Mouse (Mus musculus) fibroblast of lung, adult 2 months (primary cell): ENCODE results near the gene Scarf2.

Source experiments
- DNase-seq: peaks from one replicate; pipeline ENCODE4 v3.0.0-alpha.2; 2011; ENCODE audit warnings: low read depth

The Scarf2 gene

DNA sequence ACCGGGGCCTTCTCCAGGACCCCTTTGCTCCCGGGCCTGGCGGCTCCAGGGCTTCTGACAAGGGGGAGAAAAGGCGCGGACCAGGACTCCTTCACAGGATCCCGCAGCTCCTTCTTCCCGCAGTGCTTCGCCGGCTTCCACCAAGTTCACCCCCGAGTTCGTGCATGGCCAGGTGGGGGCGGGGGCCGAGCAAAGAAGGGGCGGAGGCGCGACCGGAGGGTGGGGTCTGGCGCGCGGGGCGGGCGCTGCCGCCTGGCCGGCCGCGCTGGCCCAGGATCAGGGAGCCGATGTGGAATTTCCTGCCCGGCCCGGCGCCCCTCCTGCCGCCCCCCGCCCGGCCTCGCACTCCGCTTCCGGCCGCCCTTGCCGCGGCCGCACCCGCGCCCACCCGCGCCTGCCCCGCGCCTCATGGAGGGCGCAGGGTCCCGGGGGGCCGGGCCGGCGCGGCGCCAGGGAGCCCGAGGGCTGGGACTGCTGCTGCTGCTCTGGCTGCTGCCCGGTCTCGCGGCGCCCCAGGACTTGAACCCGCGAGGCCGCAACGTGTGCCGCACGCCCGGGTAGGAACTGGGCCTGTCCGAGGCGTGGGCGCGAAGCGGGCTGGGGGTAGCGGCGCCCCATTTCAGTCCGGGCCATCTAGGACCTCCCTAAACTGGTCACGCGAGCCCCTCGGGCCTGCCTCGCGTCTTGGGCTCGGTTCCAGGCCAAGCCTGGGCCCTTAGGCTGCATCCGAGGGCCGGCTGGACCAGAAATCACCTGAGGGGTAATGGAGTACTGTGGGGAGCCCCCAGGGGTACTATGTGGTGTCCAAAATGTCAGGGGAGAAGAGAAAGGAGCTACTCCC lies at the start of gene Scarf2:
TSS of gene Scarf2 (plus strand) at position 312 of the 841 bp plus-strand sequence.
- DNase-seq, result no peak

DNA sequence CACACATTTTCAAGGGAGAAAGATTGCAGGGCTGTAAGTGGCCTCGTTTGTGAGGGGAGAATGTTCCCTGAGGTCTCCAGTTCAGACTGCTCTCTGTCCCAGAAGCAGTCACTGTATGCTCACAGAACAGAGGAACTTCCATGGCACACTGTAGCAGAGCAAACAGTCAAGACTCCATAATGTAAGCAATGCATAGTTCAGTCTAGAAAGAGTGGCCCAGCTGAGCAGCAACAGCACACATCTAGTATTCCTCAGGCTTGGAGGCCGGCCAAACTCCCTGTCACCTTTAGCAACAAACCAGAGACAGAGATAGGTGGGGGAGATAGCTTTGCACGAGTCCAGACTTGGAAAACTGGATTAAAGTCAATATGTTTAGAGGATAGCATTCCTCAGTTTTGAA lies 44.1 kb upstream of the Scarf2 start:
- no peak for DNase-seq

DNA sequence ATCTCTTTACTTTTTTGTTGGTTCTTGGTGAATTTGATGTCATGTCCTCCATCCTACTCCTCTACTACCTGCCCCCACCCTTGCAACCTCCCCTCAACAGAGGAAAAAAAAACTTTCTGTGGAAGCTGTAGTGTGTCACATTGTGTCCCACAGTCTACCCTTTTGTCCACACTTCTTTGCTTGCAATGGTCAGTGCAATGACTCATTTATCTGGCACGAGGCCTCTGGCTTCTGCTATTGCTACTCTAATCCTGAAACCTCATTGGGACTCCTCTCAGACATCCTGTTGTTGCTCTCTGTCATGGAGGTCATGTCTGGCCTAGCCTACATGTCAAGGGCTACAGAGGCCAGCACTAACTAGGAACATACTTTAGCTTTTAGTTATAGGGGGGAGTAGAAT lies 43.4 kb upstream of the Scarf2 start:
- DNase-seq, result no peak

DNA sequence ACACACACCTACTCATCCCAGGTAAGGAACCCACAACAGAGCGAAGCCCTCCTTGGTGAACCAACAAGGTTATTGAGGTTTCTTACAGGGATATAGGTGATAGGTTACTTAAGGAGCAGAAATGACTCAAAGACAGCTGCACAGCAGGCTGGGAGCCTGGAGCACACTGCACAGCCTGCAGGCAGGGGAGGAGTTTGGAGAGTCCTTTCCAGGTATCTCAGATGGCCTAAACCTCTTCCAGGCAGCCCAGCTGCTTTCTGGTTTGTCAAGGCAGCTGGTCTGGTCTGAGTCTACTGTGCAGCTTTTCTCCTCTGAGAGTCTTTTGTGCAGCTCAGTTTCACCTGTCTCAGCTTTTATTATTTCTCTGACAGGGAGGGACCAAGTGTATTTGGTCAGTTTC lies 39.3 kb upstream of the Scarf2 start:
- no peak for DNase-seq

DNA sequence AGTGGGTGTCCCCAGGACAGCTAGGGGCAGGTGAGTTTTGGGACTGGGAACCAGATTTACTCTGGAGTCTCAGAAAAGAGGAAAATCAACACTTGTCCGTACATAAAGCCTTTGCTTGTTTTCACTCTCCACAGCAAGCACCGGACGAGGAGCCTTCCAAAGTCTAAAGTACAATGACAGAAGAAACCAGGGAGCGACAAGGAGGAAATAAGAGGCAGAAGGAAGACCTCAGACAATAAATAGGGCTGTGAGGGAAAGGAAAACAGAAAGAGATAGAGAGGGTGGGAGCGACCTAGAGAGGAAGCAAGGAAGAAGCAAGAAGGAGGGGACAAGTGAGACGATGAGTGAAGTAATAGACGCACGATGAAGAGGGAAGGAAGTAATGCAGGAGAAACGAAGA lies 38.2 kb upstream of the Scarf2 start:
- no peak for DNase-seq

DNA sequence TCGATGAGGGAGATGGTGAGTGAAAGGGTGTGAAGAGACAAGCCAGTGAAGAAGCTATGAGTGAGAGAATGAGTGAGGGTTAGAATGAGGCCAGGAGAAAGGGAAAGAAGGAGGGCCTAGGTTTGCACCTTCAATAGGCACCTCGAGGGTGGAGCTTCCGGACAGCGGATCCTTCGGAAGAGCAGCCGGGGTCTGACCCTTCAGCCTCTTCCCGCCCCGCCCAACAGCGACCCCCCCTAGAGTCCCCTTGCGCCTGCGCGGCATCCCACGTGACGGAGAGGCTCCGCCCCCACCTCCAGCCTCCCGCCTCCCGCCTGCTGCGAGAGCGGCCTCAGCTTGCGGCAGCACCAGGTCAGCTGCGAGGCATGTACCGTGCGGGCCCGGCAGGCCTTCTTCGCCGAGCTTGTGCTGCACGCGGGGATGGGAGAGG lies 37.7 kb upstream of the Scarf2 start, which contains the start of gene Klhl22:
TSS of gene Klhl22 (plus strand) at position 275 of the 430 bp plus-strand sequence.
- peak; percentile 60 for DNase-seq

DNA sequence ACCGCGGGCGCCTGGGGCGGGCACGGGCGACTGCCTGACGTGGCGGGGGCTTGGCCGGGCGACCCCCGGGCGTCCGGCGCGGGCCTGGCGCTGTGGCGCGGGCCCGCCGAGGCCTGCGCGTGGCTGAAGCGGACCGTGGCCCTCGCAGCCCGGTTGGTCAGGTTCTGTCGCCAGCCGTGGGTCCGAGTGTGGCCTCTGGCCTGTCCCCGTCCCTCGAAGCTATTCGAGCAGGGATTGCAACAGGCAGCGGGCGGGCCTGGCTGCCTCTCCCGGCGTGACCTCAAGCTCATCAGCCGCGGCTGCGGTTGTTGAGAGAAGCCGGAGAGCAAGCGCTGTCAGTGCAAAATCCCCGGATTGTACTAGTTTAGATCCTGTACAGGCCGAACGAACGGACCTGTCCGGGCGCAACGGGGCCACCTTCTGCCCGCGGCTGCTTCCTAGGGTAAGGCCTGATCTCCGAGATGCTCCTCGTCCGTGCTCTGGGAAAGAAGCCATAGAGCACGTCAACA lies 37.2 kb upstream of the Scarf2 start:
- DNase-seq, result no peak

DNA sequence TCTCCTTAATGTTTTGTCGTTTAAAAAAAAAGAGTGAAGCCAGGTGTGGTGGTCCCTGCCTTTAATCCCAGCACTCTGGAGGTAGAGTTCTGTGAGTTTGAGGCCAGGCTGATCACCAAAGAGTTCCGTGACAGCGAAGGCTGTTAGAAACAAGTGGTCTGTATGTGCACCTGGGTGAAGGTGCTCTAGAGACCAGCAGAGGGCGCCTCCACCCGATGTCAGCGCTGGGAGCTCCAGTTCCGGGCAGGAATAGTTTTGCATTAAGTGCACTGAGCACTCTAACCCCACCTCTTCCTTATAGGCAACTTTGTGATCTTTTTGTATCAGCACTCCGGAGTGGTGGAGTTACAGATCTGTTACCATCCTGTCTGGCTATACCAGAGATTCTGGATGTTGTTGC lies 36.4 kb upstream of the Scarf2 start:
- DNase-seq, result no peak

DNA sequence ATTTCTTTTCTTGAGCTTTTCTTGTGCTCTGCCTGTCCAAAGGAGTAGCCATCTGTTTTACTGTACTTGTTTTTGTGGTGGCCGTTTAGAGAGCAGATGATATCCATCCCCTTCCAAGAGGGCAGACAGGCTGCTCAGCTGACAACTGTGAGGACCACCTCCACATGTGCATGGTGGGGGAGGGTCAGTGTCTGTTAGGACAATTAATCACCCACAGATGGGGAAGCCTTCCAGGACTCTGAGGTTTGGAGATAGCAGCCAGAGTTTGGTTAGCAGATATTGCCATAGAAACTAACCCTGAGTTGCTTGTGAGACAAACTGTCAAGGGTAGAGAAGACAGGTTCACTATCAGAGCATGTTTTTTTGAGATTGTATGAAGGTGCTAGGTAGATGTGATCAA lies 36.0 kb upstream of the Scarf2 start:
- no peak for DNase-seq

DNA sequence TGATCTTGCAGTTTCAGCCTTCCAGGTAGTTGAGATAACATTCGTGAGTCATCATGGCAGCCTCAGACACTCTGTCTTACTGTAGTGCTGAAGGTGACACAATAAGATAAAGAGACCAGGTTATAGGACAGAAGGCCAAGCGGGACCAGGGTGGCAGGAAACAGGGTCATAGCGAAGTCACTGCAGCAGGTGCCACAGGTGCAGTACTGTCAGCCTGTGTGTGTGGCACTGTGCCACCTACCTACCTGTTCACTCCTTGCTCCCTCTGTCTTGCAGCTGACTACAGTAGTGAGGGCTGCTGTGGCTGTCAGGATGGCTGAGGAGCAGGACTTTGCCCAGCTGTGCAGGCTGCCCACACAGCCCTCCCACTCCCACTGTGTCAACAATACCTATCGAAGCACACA lies 33.0 kb upstream of the Scarf2 start:
- no peak for DNase-seq

DNA sequence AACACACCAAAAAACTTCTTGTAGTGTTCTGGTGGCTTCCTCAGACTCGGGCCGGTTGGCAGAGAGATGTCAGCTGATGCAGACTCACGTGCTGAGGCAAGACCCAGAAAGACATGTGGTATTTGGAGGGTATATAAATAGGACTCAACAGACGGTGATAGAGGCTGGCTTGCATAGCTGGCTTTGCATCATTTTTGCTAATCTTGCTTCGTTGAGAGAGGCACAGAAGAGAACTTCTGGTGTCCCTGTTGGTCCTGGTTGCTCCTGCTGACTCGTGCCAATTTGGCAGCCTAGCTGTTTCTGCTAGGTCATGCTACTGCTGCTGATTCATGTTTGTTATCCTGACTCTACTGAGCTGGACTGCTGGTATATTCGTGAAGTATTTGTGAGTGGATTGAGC lies 28.2 kb upstream of the Scarf2 start:
- peak; percentile 71 for DNase-seq

DNA sequence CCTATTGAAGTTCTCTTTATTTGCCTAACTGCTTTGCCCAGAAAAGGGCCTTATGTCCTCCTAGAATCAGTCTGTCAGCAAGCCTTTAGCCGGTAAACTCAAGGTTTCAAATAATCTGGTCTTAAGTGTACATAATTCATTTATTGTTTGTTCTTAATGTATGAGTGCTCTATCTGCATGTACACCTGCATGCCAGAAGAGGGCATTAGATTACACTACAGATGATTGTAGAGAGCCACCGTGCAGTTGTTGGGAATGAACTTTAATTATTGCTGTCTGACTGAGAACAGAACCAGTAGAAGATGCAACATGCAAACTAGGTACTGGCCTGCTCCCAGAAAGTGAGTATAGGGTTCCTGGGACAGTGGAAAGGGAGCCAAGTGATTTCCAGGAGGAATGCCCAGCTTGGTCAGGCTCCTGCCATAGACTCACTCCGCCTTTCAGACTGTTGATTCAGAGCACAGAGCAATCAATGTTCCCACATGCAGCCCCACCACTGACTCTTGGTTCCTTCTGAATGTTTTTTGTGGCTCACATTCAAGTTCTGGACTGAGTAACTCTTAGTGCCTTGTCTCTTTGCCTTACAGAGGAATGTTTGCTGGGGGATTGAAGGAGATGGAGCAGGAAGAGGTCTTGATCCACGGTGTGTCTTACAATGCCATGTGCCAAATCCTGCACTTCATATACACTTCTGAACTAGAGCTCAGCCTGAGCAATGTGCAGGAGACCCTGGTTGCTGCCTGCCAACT lies 25.8 kb upstream of the Scarf2 start:
- peak; percentile 94 for DNase-seq

DNA sequence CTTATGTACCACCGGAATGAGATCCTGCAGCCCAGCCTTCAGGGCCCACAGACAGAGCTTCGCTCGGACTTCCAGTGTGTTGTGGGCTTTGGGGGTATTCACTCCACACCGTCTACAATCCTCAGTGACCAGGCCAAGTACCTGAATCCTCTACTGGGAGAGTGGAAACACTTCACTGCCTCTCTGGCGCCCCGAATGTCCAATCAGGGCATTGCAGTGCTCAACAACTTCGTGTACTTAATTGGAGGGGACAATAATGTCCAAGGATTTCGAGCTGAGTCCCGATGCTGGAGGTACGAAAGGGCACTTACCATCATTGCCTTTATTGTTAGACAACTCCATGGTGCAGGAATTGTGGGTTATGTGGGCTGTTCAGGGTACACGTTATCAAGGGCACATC lies 20.3 kb upstream of the Scarf2 start:
- no peak for DNase-seq

DNA sequence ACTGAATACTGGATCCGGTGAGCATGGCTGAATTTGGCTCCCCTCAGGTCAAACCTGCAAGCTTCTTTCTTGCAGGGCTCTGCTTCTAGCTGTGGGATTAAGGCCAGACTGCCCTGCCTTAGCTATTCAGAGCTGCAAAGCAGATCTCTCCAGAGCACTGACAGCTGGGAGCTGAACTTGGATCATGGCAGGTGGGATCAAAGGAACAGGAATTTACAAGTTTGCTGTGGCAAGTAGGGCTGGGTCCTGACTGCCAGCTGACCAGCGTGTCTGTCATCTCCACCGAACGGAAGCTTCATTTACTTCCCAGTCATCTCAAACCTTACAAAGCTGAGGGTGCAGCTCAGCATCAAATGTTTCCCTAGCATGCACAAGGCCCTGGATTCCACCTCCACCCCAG lies 18.9 kb upstream of the Scarf2 start:
- DNase-seq, result no peak

DNA sequence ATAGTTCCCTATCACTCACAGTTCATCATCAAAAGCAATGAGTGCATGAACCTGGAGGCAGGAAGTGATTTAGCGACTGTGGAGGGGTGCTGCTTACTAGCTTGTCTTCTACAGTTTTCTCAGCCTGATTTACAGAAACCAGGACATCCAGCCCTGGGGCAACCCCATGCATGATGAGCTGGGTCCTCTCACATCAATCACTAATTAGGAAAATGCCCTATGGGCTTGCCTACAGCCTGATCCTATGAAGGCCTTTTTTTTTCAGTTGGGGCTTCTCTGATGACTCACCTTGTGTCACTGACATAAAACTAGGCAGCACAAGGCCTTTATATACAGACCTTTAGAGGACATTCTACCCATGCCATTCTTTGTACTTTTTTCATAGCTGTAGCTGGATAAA lies 17.4 kb upstream of the Scarf2 start:
- DNase-seq, result no peak

DNA sequence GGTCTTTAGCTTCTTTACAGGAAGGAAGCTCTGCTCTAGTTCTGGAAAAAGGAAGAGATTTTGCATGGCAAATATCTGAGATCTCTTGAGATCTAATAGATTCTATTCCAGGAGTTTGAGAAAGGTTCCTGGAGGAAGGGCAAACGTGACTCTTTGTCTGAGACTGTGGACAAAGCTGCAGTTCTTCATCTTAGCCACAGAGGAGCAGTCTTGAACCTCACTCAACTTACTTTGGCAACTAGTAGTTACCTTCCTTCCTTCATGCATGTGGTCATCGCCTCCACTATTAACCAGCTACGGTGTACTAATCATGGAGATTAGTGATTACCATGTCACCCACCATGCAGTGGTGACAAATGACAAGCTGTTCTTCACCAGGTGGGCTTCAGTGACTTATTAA lies 11.7 kb upstream of the Scarf2 start:
- DNase-seq, result no peak

DNA sequence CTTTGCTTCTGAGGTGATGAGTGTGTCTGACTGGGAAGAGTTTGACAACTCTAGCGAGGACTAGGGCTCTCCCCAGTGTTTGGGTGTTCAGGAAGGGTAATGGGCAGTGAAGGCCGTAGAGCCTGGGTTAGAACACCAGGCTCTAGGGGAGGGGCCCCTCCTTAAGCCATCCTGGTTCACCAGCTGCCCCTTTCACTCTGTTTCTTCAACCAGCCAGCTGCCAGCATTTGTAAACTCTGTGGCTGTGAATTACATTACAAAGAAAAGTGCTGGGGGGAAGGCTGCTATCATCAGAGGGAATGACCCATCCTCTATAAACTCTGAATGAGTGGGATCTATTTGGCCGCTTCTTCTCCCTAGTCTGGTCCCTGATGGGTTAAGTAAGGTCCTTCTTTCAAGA lies 4.4 kb upstream of the Scarf2 start:
- DNase-seq, result no peak

DNA sequence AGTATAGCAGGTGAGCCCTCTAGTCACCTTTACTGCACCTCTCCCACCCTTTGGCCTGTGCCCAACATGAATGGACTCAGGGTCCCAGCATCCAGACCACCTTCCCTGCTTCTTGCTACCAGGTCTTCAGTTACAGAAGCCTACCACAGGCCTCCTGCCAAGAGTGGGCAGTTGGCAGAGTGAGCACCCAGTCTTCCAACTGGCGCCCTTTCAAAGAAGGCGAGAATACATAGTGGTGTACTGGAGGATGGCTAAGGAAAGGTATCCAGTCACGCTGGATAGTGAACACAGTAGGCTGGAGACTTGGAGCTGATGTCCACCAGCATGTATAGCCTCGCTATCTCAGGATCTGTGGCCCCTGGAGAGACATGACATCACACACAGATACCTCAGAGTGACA lies 3.0 kb upstream of the Scarf2 start:
- no peak for DNase-seq

DNA sequence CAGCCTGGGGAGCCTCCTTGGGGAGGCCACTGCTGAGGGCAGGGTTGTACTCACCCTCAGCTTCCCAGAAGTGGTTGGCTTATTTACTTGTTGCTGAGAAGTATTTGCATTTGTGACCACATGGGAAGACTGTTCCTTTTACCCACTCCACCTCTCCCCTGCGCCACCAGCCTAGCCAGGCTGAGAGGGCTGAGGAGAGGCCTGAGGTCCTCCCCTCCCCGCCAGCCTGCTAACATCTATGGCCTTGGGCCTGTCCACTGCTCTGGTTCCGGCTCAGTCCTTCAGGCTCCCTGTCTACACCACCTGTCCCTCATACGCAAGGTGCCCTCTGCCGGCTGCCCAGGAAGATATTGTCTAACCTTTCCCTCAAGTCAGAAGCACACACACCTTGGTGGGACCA lies 1.4 kb upstream of the Scarf2 start:
- DNase-seq, result no peak

DNA sequence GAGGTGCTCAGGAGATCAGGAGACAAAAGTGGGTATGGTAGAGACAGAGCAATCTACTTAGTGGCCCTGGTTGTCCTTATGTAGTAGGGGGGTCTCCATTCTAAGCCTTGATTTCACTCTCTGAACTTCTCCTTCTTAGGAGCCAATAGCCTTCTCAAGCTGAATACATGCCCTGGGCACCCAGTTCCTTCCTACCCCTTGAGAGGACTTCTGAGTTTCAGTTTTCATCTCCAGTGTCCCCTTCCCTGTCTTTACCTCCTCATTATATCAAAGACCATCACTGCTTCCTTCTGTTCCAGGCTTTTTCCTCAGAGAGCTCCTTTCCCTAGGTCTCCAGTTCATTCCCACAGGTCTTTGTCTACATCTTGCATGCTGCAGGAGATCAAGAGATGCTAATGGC lies 563 bp upstream of the Scarf2 start:
- no peak for DNase-seq

DNA sequence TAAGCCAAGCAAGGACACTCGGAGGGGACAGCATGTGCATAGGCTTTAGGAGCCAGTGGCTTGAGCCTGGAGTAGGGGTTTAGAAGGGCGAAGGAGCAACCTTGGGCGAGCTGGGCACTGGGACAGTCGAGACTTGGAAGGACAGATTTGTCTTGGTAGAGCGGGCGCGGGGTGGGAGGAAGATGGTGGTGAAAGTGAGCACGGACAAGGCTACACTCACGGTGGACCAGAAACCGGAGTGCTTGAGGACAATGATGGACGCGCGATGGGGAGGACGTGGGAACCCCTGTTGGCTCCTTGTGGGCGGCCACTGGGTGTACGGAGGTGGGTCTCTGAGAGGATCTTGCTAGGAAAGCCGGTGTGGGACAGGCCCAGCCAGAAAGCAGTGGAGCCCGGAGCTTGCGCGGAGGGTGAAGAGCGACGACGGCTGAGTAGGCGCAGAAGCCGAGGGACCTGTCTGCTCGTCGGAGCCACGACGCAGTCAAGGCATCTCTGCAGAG lies 780 bp downstream of the Scarf2 start:
- no peak for DNase-seq

DNA sequence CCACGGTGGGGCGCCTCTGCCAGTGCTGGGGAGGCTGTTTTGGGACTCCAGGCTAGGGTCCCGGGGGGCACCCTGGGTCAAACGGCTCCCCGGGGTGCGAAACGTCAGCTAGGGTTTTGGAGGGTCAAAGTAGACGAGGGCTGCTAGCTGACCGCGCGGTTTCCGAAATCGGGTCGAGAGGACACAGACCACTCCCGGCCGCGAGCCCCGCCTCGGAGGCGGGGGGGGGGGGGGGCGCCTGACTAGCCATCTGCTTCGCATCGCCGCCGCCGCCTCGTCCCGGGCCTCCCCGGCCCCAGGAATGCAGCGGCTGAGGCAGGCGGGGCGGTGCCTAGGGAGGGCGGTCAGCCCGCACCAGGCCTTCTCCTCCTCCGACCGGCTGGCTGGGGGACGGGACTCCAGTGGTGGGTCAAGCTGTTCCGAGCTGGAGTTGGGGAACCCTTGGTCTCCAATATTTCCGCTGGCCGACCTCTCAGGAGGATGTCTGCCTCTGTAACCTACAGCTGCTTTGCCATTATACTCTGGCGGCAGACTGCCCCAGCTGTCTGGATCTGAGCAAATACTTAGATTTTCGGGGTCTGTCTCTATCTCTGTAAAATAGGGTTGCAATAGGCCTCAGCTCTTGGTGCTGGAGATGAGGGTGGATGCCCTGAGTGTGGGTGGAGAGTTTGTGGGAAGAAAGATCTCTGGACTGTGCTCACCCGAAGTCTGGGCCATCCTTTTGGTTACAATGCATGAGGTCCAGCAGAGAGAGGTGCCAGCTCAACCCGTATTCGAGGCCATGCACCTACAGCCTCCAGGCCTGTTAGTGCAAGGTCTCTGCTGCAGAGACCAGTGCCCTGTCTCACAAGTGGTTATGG lies 1.5 kb downstream of the Scarf2 start:
- no peak for DNase-seq
